Mouse (Mus musculus): ENCODE data around the gene Chd9. TPM values are rescaled to one million over a fixed set of nuclear protein-coding genes. Genes with fewer than 3 reads are reported as not detected.

Gene Chd9
- polyA plus RNA-seq, 1 experiment from 2014 or later: 60.0 TPM

DNA sequence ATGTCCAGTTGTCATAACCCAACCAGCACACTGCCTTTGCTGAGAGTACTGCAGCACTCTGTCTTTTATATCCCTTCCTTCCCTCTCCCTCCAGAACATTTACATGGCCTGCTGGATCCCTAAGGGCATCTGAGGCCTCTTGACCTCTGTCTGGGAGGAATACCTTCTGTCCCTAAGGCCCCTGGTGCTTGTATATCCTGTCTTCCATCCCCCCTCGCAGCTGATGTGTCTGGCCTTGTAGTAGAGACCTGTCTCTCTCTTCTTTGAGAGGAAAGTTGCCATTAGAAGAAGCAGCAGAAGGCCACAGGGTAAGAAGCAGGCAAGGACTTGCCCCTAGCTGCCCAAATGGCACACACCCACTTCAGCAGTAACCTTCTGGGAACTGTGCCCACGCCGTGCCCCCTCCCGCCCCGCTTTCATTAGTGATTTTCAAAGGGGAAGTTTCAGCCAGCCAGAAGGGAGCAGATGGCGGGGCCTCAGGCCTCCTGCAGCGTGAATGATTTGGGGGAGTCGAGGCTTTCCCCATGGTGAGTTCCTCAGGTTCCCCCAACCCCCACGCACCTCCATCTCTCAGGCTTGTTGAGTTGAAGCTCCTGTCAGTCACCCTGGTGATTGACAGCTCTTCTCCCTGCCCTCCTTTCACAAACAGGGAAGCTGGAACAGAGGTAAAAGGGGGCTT, 33.3 kb downstream of the Chd9 start:
- Histone ChIP-seq H3K4me1 (ENCODE audit: control insufficient read depth, insufficient read depth, low read length) (peaks cover 20% of the 10 kb centered on the region), H3K4me3 (ENCODE audit: low read depth, low read length) (peak overlapping the region; percentile 12; the same call in 1 of the 2 replicates), H3K9ac (ENCODE audit: low read length) (peak overlapping the region; percentile 38; the same call in 1 of the 2 replicates), H3K36me3 (ENCODE audit: control insufficient read depth, insufficient read depth, low read length) (no peaks in the 10 kb centered on the region), H3K9me3 (ENCODE audit: control insufficient read depth, low read length) (no peaks in the 10 kb centered on the region), H3K4me2 (ENCODE audit: low read depth, severe bottlenecking) (peak overlapping the region; percentile 37), H3K27me3 (ENCODE audit: control insufficient read depth, insufficient read depth, low read length) (no peaks in the 10 kb centered on the region), H3K27ac (replicated peaks; ENCODE audit: low read depth, low read length) (peak overlapping the region; percentile 98)
- peak; percentile 12 for ATAC-seq (ENCODE audit: insufficient number of reproducible peaks, low FRiP score, low TSS enrichment, low read depth)
- DNase-seq (ENCODE audit: low spot score): peak; percentile 77
- WGBS: 3% methylated on average over 9 of the region's 9 CpGs

DNA sequence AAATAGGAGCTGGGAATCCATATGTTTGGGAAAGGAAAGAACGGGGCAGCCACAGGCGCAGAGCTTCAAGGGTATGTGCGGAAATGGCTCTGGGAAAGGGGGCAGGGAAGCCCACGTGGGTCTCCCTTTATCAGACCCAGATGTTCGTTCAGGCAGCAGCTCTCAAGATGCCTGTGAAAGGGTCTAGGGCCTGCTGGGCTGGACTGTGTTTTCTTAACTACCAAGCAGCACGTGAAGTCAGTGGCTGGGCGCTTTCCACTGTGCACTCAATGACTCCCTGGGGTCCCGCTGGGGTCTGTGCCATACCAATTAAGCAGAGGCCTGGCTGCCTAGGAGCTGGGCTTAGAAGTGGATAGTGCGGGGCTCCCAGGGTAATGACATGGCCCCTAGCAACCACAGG, 33.9 kb downstream of the Chd9 start:
- H3K4me3 ChIP-seq (ENCODE audit: low read depth, low read length): no peak overlapping the region
- 0 out of 2 replicates have a peak overlapping the region, but pooled peaks have one; percentile 3 for H3K9ac ChIP-seq (ENCODE audit: low read length)

DNA sequence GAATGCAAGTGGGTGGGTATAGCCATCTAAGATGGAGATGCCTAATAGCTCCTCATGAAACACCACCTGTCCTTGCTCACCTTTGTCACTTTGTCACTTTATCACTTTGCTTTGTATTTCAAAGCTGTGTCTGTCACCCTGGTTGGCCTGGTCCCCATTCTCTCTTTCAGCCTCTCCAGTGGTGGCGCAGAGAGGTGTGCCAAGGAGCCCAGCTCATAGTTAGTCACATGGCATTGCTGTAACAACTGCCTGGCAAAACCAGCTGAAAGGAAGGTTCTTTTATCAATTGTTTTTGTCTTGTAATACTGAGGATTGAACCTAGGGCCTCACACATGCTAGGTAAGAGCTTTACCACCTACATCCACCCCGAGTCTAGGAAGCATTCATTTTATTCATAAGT, 38.9 kb downstream of the Chd9 start:
- WGBS: 92% methylated on average over 2 of the region's 2 CpGs
- H3K27me3 ChIP-seq (ENCODE audit: control insufficient read depth, insufficient read depth, low read length): no peaks in the 10 kb centered on the region
- peaks cover 23% of the 10 kb centered on the region for H3K4me1 ChIP-seq (ENCODE audit: control insufficient read depth, insufficient read depth, low read length)
- no peak overlapping the region for H3K4me2 ChIP-seq (ENCODE audit: low read depth, severe bottlenecking)
- H3K36me3 ChIP-seq (ENCODE audit: control insufficient read depth, insufficient read depth, low read length): no peaks in the 10 kb centered on the region
- H3K27ac ChIP-seq (replicated peaks; ENCODE audit: low read depth, low read length): no peak overlapping the region
- no peaks in the 10 kb centered on the region for H3K9me3 ChIP-seq (ENCODE audit: control insufficient read depth, low read length)
- H3K9ac ChIP-seq (ENCODE audit: low read length): no peak overlapping the region
- no peak for ATAC-seq (ENCODE audit: insufficient number of reproducible peaks, low FRiP score, low TSS enrichment, low read depth)
- H3K4me3 ChIP-seq (ENCODE audit: low read depth, low read length): no peak overlapping the region
- DNase-seq (ENCODE audit: low spot score): no peak

More for the DNA sequence above, 33.9 kb downstream of the Chd9 start:
- ATAC-seq (ENCODE audit: insufficient number of reproducible peaks, low FRiP score, low TSS enrichment, low read depth) (peak; percentile 97), DNase-seq (ENCODE audit: low spot score) (peak; percentile 94)
- Histone ChIP-seq H3K4me2 (ENCODE audit: low read depth, severe bottlenecking) (peak overlapping the region; percentile 37), H3K36me3 (ENCODE audit: control insufficient read depth, insufficient read depth, low read length) (no peaks in the 10 kb centered on the region), H3K27ac (replicated peaks; ENCODE audit: low read depth, low read length) (peak overlapping the region; percentile 98), H3K4me1 (ENCODE audit: control insufficient read depth, insufficient read depth, low read length) (peaks cover 18% of the 10 kb centered on the region), H3K27me3 (ENCODE audit: control insufficient read depth, insufficient read depth, low read length) (no peaks in the 10 kb centered on the region), H3K9me3 (ENCODE audit: control insufficient read depth, low read length) (no peaks in the 10 kb centered on the region)
- 4% methylated on average over 9 of the region's 9 CpGs for WGBS

DNA sequence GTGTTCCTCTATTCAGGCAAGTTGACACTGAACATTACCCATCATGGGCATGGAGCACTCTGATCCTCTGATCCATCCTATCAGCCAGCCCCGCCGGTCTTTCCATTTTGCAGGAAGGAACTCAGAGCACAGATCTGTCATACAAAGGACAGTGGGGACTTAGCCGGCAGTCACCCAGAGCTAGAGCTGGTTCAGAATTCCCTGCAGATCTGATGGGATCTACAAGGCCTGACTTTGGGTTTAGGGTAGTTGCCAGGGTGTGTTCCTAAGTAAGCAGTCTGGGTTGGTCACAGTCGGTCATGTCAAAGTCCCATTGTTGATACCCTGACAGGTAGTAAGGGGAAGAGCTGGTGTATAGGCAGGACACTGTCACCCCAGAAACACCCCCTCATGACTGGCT, 39.8 kb downstream of the Chd9 start:
- no peaks in the 10 kb centered on the region for H3K27me3 ChIP-seq (ENCODE audit: control insufficient read depth, insufficient read depth, low read length)

DNA sequence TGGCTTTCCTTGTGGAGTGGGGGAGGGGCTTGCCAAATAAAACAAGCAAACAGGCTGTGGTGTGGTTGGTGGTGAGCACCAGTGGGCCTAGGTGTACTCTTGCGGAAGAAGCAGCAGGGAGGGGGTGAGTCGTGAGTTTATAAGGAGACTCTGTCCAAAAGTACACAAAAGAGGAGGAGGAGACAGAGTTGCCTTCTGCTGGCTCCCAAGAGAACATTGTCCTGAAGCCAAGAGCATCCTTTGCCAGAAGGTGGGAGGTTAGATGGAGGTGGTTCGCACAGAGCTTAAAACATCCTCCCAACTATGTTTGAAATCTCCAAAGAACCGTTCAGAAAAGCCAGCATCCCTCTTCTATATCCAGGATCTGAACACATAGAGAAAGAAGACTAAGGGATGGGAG, 40.2 kb downstream of the Chd9 start:
- no peak for DNase-seq (ENCODE audit: low spot score)

More for the DNA sequence above, 39.8 kb downstream of the Chd9 start:
- Histone ChIP-seq H3K4me1 (ENCODE audit: control insufficient read depth, insufficient read depth, low read length) (peaks cover 18% of the 10 kb centered on the region), H3K9ac (ENCODE audit: low read length) (no peak overlapping the region), H3K9me3 (ENCODE audit: control insufficient read depth, low read length) (no peaks in the 10 kb centered on the region), H3K36me3 (ENCODE audit: control insufficient read depth, insufficient read depth, low read length) (no peaks in the 10 kb centered on the region), H3K4me3 (ENCODE audit: low read depth, low read length) (no peak overlapping the region), H3K27ac (replicated peaks; ENCODE audit: low read depth, low read length) (no peak overlapping the region), H3K4me2 (ENCODE audit: low read depth, severe bottlenecking) (no peak overlapping the region)
- no peak for DNase-seq (ENCODE audit: low spot score)
- 87% methylated on average over 4 of the region's 4 CpGs for WGBS
- no peak for ATAC-seq (ENCODE audit: insufficient number of reproducible peaks, low FRiP score, low TSS enrichment, low read depth)

DNA sequence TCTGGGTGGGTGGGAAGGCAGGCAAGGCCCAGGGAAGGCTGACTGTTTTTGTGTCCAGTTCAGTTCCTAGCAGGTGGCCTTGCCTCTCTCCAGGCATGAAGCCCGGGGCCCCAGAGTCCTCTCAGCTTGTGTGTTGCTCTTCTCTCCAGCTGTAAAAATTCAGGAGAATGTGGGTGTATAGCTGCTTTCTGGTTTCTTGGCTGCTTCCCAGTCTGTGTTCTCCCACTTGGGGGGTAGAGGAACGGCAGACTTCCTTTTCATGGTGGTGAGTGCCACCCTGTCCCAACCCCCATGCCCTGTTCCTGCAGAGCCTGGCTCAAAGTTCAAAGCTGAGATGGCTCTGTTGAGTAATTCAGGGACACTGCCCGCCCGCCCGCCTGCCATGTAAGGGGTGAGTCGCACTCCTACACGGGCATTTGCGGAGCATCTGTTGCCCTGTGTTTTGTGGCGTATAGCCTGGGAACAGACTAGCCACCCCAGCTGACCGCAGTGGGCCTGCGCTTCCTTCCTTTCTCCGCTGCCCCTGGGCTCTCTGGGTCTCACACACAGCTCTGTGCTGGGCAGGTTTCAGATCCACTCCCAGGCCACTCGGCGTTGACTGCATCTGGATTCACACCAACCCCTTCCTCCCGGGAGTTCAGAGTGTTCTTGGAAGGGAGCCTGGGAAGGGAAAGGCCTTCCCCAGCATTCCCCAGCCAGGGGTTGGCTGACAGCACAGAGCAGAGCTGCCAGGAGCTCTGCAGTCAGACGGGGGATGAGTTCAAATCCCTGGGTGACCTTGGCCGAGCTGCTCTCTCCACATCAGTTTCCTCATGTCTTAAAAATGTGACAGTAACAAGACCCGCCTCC, 41.1 kb downstream of the Chd9 start:
- DNase-seq (ENCODE audit: low spot score): no peak
- no peak overlapping the region for H3K4me2 ChIP-seq (ENCODE audit: low read depth, severe bottlenecking)
- H3K36me3 ChIP-seq (ENCODE audit: control insufficient read depth, insufficient read depth, low read length): no peaks in the 10 kb centered on the region
- H3K9me3 ChIP-seq (ENCODE audit: control insufficient read depth, low read length): no peaks in the 10 kb centered on the region
- no peak overlapping the region for H3K9ac ChIP-seq (ENCODE audit: low read length)
- ATAC-seq (ENCODE audit: insufficient number of reproducible peaks, low FRiP score, low TSS enrichment, low read depth): no peak
- no peaks in the 10 kb centered on the region for H3K27me3 ChIP-seq (ENCODE audit: control insufficient read depth, insufficient read depth, low read length)
- no peak overlapping the region for H3K4me3 ChIP-seq (ENCODE audit: low read depth, low read length)
- H3K27ac ChIP-seq (replicated peaks; ENCODE audit: low read depth, low read length): peak overlapping the region; percentile 42; the same call in 1 of the 2 replicates
- peaks cover 18% of the 10 kb centered on the region for H3K4me1 ChIP-seq (ENCODE audit: control insufficient read depth, insufficient read depth, low read length)
- WGBS: 48% methylated on average over 18 of the region's 18 CpGs

More for the DNA sequence above, 40.2 kb downstream of the Chd9 start:
- H3K36me3 ChIP-seq (ENCODE audit: control insufficient read depth, insufficient read depth, low read length): no peaks in the 10 kb centered on the region
- H3K4me3 ChIP-seq (ENCODE audit: low read depth, low read length): no peak overlapping the region
- H3K27me3 ChIP-seq (ENCODE audit: control insufficient read depth, insufficient read depth, low read length): no peaks in the 10 kb centered on the region
- 92% methylated on average over 4 of the region's 4 CpGs for WGBS
- H3K27ac ChIP-seq (replicated peaks; ENCODE audit: low read depth, low read length): no peak overlapping the region
- no peak overlapping the region for H3K9ac ChIP-seq (ENCODE audit: low read length)
- no peaks in the 10 kb centered on the region for H3K9me3 ChIP-seq (ENCODE audit: control insufficient read depth, low read length)
- ATAC-seq (ENCODE audit: insufficient number of reproducible peaks, low FRiP score, low TSS enrichment, low read depth): no peak
- H3K4me2 ChIP-seq (ENCODE audit: low read depth, severe bottlenecking): no peak overlapping the region
- H3K4me1 ChIP-seq (ENCODE audit: control insufficient read depth, insufficient read depth, low read length): peaks cover 18% of the 10 kb centered on the region

DNA sequence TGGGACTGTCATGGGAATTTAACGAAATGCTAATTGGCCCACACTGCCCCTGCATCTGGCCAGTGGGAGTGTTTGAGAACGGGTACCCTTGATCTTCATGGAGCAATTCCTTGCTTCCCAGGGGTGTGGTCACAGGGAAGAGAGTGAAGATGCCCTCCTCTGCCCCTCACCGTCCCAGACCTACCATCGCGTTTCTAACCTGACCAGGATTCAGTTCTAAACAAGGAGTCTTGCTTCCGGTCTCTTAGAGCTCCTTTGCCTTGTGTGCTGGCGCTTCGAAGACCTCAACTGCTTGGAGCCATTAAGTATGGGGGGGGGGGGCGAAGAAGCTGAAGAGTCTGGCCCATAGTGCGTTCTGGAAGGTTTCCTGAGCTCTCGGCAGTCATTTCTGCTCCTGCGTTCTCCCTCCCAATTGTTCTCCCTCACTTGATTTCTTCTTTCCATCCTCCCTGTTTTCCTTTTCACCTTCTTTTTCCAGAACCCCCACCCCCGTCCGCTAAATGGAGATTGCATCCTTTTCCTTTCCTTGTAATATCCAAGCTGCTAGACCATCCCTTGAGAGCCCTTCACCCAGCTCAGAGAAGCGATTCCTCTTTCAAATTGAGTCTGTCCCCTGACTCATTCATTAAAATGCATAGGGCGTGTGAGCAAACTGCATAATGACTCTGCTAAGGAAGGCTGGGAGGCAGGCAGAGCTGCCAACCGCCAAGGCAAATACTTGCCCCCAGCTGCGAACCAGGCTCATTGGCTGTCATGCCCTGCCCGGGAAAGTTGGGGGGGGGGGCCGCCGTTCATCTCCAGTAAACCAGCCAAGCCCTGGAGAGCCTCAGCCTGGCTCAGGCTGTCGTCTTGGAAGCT, 42.0 kb downstream of the Chd9 start:
- Histone ChIP-seq H3K27ac (replicated peaks; ENCODE audit: low read depth, low read length) (no peak overlapping the region), H3K4me3 (ENCODE audit: low read depth, low read length) (no peak overlapping the region), H3K27me3 (ENCODE audit: control insufficient read depth, insufficient read depth, low read length) (no peaks in the 10 kb centered on the region), H3K9me3 (ENCODE audit: control insufficient read depth, low read length) (no peaks in the 10 kb centered on the region), H3K4me1 (ENCODE audit: control insufficient read depth, insufficient read depth, low read length) (peaks cover 18% of the 10 kb centered on the region), H3K36me3 (ENCODE audit: control insufficient read depth, insufficient read depth, low read length) (no peaks in the 10 kb centered on the region), H3K9ac (ENCODE audit: low read length) (no peak overlapping the region), H3K4me2 (ENCODE audit: low read depth, severe bottlenecking) (0 out of 2 replicates have a peak overlapping the region, but pooled peaks have one; percentile 27)
- DNase-seq (ENCODE audit: low spot score) (no peak), ATAC-seq (ENCODE audit: insufficient number of reproducible peaks, low FRiP score, low TSS enrichment, low read depth) (no peak)
- WGBS: 10% methylated on average over 22 of the region's 22 CpGs

All from limb, embryonic 11.5 days (tissue).